Mouse (Mus musculus): ENCODE data around the gene Cxcr6.

GRCm38 (mm10) chr9:123760806-123761205 is 45.5 kb upstream of the Cxcr6 start:
- no peak for TF ChIP-seq CTCF (IDR thresholded peaks at IDR 0.05; ENCODE audit: control insufficient read depth, insufficient read depth, insufficient replicate concordance, low read depth, low read length)
- no peak for TF ChIP-seq POLR2A (IDR thresholded peaks at IDR 0.05; ENCODE audit: control insufficient read depth, low read depth, low read length)
